Mouse (Mus musculus) urinary bladder, postnatal 0 days (tissue): ENCODE results near the gene Ppp1r27. TPM values are rescaled to one million over a fixed set of nuclear protein-coding genes. Genes with fewer than 3 reads are reported as not detected.

Source experiments
- polyA plus RNA-seq: library from polyadenylated mRNA; unstranded; fragments of >200 nt; fragmentation: Nextera tagmentation; extraction: Ambion mirVana; gene quantifications from 2 replicates; pipeline ENCODE4 v1.2.1, GENCODE M21; 2015

The Ppp1r27 gene
- polyA plus RNA-seq: not detected in 2 replicates

GRCm38 (mm10) chr11:120550810-120551440 lies at the start of gene Ppp1r27:
Gene Ppp1r27 (minus strand): TSS chr11:120551132.

DNA sequence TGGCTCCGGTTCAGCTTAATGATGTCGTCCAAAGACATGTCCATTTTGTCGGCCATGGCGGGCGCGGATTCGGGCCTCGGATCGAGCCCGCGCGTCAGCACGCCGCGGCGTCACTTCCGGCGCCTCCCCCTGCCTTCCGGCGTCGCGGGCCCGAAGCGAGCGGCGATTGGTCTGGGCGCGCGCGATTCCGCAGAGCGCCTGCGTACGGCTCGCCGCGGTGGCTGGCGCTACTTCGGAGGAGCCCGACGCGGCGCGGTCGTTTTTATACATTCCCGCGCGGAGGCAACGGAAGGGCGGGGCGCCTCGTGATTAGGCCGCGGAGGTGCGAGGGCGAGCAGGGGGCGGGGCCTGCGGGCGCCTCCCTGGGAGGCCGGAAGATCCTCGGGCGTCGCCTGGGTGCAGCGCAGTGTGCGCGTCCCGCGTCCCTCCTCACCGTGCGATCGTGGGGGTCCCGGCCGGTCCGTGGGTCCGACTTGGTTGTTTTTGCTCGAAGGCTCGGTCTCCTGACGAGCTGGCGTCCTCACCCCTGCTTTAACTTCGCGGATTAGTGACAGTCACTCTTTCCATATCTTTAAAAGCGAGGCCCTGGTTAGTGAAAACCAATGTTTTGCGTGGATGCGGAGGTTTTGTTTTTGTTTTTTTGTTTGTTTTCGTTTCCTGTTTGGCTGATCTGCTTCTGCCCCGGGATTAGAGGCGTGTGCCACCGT lies 47.5 kb upstream of the Ppp1r27 start, which contains the start of the genes Alyref and Anapc11:
Alyref (minus strand) TSS at position 83 of the 707 bp plus-strand sequence.
Anapc11 (plus strand) TSS at position 139 of the 707 bp plus-strand sequence.

GRCm38 (mm10) chr11:120581490-120582267 lies 30.7 kb upstream of the Ppp1r27 start, which contains the start of gene Arhgdia:
Gene Arhgdia (minus strand): TSS chr11:120581624.

DNA sequence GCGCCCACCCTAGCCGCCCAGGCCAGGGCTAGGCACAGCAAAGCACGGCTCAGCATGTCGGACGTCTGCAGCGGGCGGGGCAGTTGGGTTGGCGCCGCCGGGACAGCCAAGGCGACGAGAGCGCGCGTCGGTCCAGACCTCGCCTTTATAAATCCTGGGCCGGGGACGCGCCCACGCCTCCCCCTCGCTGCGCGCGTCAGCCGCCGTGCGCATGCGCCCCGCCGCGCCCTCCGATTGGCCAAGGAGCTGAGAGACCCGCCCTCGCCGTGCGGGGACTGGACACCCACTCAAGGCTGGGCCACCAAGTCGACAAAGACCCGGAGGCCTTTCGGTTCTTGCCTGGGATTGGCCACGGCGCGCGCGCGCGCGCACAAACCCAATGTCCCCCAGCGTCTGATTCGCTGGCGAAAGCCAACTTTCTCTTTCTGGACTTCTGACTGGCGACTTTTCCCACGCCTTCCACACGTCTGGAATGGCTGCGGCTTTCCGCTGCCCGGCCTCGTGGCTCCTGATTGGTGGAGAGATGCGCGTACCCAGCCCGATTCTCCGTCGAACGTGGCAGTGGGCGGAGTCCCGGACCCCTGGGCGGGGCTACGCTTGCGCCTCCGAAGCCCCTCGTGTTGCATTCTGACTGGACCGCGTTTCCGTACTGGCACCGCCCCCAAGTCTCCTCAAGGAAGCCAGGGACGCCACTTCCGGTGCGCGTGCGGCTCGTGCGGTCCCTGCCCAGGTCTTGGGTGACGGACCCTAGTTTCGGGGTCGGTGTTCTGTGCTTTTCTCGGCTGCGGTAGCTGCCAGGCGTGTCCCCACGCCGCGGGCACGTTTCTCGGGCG lies 22.0 kb upstream of the Ppp1r27 start, which contains the start of gene P4hb:
P4hb (minus strand) TSS at position 502 of the 833 bp plus-strand sequence.

DNA sequence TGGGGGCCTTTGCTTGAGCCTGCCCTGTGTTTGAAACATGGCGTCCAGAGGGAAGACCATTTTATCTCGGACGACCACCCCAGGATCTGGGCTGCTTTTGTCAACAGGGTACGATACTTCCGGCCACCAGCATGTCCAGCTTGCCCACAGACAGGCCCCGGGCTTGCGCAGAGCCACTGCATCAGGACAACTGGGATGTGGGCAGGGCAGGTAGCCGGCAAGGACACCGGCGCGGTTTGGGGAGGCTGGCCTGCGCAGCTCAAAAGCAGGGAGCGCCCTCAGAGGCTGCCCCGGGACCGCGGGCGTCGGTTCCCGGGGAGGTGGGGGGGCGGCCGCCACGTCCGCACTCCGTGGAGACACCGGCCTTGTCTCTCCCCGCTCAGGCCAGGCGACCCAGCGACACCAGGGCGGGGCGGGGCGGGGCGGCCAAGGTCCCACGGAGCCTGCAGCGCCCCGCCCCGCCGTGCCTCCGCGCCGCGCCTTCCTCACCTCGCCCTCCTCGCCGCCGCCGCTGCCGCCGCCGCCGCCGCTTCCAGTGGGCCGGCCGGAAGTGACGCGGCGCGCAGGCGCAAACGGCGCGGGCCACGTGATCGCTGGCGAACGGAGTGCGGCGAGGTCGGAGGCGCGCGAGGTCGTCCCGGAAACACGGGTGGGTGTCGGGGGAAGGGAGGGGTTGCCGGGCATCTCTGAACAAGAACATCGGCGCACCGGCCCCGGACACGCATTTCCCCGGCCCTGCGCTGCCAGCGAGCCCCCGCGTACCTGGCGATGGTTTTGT lies 1.6 kb downstream of the Ppp1r27 start, which contains the start of gene Mcrip1:
Mcrip1 (minus strand) TSS at position 560 of the 778 bp plus-strand sequence.

DNA sequence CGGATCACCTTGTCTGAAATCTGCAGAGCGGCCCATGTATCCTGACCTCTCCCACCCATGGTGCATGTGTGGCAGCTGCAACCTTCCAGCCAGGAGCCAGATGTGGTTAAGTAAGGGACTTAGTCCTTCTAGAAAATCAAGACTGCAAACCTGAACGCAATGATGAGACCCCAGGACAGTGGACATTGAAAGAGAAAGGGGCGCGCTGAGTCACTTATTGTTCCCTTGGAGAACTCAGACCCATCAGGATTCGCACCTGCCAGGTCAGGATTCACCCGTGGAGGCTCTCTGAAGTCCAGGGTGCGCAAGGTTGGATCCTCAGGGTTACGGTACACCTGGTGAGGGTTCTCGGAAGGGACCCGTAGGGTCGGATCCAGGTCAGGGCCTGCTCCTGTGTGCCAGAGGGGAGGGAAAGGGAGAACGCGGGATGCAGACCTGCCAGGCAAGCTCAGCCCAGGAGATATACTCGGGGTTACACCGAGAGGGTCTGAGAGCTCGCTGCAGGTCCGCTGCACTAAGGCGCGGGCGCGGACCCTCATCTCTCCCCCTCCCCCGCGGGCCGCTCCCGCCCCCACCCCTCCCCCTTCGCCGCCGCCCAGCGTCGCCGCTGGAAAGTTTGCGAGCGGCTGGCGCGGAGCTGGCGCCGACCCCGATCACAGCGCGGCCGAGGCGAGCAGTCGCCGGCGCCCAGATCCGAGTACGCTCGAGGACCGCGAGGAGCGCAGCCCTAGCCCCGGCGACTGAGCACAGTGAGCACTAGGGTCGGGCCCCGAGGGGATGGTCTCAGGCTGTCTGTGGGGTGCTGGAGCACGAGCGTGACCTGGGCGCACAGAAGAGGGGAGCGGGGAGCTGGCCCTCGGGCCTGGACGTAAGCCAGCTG lies 20.6 kb downstream of the Ppp1r27 start, which contains the start of gene Gcgr:
Gcgr (plus strand) TSS at position 615 of the 880 bp plus-strand sequence.

Other genes starting within 250 kb of the Ppp1r27 start
- 2,099 and 2,365 TPM in 2 replicates for gene Actg1, start 202.6 kb downstream of the Ppp1r27 start, polyA plus RNA-seq
- gene Fscn2, start 189.6 kb downstream of the Ppp1r27 start, polyA plus RNA-seq: 0.40 and 0.50 TPM in 2 replicates
- gene Faap100, start 172.4 kb downstream of the Ppp1r27 start, polyA plus RNA-seq: 14.0 and 14.3 TPM in 2 replicates
- gene Nploc4, start 113.4 kb downstream of the Ppp1r27 start, polyA plus RNA-seq: 16.9 and 18.8 TPM in 2 replicates
- gene Tspan10, start 108.5 kb downstream of the Ppp1r27 start, polyA plus RNA-seq: not detected in 2 replicates
- not detected in 2 replicates for gene Pde6g, start 97.6 kb downstream of the Ppp1r27 start, polyA plus RNA-seq
- 17.1 and 17.8 TPM in 2 replicates for gene Oxld1, start 93.1 kb downstream of the Ppp1r27 start, polyA plus RNA-seq
- gene Ccdc137, start 93.0 kb downstream of the Ppp1r27 start, polyA plus RNA-seq: 13.1 and 15.9 TPM in 2 replicates
- gene Arl16, start 83.5 kb downstream of the Ppp1r27 start, polyA plus RNA-seq: 29.6 and 31.2 TPM in 2 replicates
- gene Mrpl12, start 66.5 kb downstream of the Ppp1r27 start, polyA plus RNA-seq: 91.2 and 100 TPM in 2 replicates
- gene Slc25a10, start 59.3 kb downstream of the Ppp1r27 start, polyA plus RNA-seq: 34.6 and 38.5 TPM in 2 replicates
- gene Gcgr, start 20.4 kb downstream of the Ppp1r27 start, polyA plus RNA-seq: 0.93 and 0.97 TPM in 2 replicates
- 157 and 172 TPM in 2 replicates for gene Mcrip1, start 1.4 kb downstream of the Ppp1r27 start, polyA plus RNA-seq
- gene P4hb, start 22.1 kb upstream of the Ppp1r27 start, polyA plus RNA-seq: 515 and 546 TPM in 2 replicates
- 458 and 475 TPM in 2 replicates for gene Arhgdia, start 30.5 kb upstream of the Ppp1r27 start, polyA plus RNA-seq
- gene Alyref, start 47.2 kb upstream of the Ppp1r27 start, polyA plus RNA-seq: 162 and 194 TPM in 2 replicates
- gene Anapc11, start 47.3 kb upstream of the Ppp1r27 start, polyA plus RNA-seq: 165 and 166 TPM in 2 replicates
- gene Npb, start 57.3 kb upstream of the Ppp1r27 start, polyA plus RNA-seq: 0.43 and 1.1 TPM in 2 replicates
- gene Pcyt2, start 66.8 kb upstream of the Ppp1r27 start, polyA plus RNA-seq: 72.3 and 111 TPM in 2 replicates
- 24.9 and 25.5 TPM in 2 replicates for gene Sirt7, start 74.1 kb upstream of the Ppp1r27 start, polyA plus RNA-seq
- gene Mafg, start 82.5 kb upstream of the Ppp1r27 start, polyA plus RNA-seq: 19.3 and 22.6 TPM in 2 replicates
- 22.5 and 33.3 TPM in 2 replicates for gene Pycr1, start 92.6 kb upstream of the Ppp1r27 start, polyA plus RNA-seq
- gene Myadml2, start 97.0 kb upstream of the Ppp1r27 start, polyA plus RNA-seq: 0.28 TPM in 1 of 2 replicates, not detected in the other
- gene Notum, start 110.0 kb upstream of the Ppp1r27 start, polyA plus RNA-seq: 2.6 and 4.4 TPM in 2 replicates
- 72.0 and 79.9 TPM in 2 replicates for gene Aspscr1, start 121.8 kb upstream of the Ppp1r27 start, polyA plus RNA-seq
- gene Cenpx, start 162.6 kb upstream of the Ppp1r27 start, polyA plus RNA-seq: 94.9 and 105 TPM in 2 replicates
- gene Lrrc45, start 162.8 kb upstream of the Ppp1r27 start, polyA plus RNA-seq: 21.2 and 22.0 TPM in 2 replicates
- 10.7 and 14.6 TPM in 2 replicates for gene Rac3, start 170.3 kb upstream of the Ppp1r27 start, polyA plus RNA-seq
- 31.5 and 35.7 TPM in 2 replicates for gene Dcxr, start 176.1 kb upstream of the Ppp1r27 start, polyA plus RNA-seq
- 81.7 and 93.4 TPM in 2 replicates for gene Cbr2, start 181.0 kb upstream of the Ppp1r27 start, polyA plus RNA-seq
- 1.5 and 2.2 TPM in 2 replicates for gene Hmga1b, start 211.7 kb upstream of the Ppp1r27 start, polyA plus RNA-seq
- 19.7 and 20.3 TPM in 2 replicates for gene Rfng, start 233.1 kb upstream of the Ppp1r27 start, polyA plus RNA-seq
- gene Gps1, start 233.1 kb upstream of the Ppp1r27 start, polyA plus RNA-seq: 118 and 123 TPM in 2 replicates
- 38.1 and 41.2 TPM in 2 replicates for gene Dus1l, start 245.3 kb upstream of the Ppp1r27 start, polyA plus RNA-seq